Mouse (Mus musculus) regulatory T cell (primary cell): Measurements from ENCODE around the gene Filip1l.

ENCODE experiments used
- in situ Hi-C: fragments of 300-600 bp; cut with MboI, MseI; formaldehyde crosslinking; loops from one replicate; pipeline ENCODE4 v1.15.1; 2025; ENCODE audit warnings: high pct_unique_total_duplicates

Filip1l gene

DNA sequence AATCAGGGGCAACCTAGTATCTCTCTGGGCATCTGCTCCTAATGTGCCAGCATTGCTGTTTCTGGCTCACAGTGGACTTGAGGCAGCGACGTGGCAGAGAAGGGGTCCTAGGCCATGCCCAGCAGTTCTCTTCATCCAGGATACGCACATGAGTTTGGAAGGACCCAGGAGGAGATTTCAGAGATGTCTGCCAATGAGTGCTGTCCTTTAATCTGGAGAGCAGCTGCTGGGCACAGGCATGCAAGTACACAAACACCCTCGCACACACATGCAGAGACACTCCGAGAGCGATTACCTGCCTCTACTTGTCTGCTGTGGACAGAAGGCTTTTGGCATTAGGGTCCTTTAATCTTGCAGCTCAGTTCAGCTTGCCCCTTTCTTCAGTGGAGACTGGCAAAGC lies at the start of gene Filip1l:
TSS of gene Filip1l (plus strand) at position 343 of the 400 bp plus-strand sequence.
- in situ Hi-C loops, result no loop called here

- in situ Hi-C loops, result no loop called here
These were observed 49.2 kb upstream of the Filip1l start for GRCm38 (mm10) chr16:57303716-57304115.

- in situ Hi-C loops, result no loop called here
These were observed 47.4 kb upstream of the Filip1l start for GRCm38 (mm10) chr16:57305463-57305862.

DNA sequence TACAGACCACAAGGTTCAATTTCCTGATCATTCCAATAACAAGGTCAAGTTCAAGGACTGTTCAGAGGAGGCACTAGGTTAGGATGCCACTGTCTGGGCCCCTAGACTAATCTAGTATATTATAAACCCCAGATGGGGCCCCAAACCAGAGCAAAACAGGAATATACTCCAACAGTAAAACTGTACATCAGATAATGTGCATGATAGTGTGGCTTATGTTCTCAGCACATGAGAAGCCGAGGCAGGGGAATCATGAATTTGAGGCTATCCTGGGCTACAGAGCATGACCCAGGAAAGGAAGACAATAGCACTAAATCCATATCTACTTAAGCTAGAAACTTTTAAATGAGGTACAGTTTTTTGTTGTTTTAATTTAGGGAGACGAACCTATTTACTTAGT lies 40.8 kb upstream of the Filip1l start:
- in situ Hi-C loops, result no loop called here

- in situ Hi-C loops, result no loop called here
These were observed 39.4 kb upstream of the Filip1l start for GRCm38 (mm10) chr16:57313487-57313886.

DNA sequence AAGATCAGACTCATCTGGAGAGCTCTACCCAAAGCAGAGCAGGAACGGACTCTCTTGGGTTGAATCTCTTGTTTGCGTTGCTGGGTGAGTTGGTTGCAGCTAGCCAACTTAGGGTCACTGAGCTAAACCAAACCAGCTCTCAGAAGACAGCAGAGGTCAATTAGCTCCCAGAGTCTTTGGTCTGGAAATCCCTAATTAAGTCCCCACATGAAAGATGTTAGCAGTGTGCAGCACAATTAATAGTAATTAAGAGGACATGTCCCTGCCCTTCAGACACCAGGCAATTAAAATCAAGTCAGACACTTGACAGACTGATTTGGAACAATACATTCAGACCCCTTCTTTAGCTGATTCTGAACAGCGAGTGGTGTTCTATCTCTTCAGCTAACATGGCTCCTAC lies 38.7 kb upstream of the Filip1l start:
- in situ Hi-C loops, result no loop called here

DNA sequence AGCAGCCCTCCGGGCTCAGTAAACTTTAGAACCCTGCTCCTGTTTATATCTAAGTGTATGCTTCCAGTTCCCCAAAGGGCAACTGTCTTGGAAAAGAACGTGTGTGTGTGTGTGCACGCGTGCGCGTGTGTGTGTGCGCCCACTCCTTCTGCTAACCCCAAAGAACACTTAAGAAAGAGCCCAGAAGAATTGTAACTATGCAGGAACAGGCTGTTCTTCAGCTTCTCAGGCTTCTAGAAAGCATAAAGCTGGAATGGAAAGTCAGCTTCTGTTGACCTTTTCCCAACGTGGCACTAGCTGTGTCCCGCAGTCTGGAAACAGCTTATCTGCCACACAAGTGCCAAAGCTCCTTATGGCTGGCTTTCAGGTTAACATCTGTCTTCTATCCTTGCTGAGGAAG lies 37.9 kb upstream of the Filip1l start:
- in situ Hi-C loops, result no loop called here

GRCm38 (mm10) chr16:57317127-57317526 lies 35.8 kb upstream of the Filip1l start:
- in situ Hi-C loops, result no loop called here

- in situ Hi-C loops, result no loop called here
These were observed 34.8 kb upstream of the Filip1l start for GRCm38 (mm10) chr16:57317882-57318636.

DNA sequence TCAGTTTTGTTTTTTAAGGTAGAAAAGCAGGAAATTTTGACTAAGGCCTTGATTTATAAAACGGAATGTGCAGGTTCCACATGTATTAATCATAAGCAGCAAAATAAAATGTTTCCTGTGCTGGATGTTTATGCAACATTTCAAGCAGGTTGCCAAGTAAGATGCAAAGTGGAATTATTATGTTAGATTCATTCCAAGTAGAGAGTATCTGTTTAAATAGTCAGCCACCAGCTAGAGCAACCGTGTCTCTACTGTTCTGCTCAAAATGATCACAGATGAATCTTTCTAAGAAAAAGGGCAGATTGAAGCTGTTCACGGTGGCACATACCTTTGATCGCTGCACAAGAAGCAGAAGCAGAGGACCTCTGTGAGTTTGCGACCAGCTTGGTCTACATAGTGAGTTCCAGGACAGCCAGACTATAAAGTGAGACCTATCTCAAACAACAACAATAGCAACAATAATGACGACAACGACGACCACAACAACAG lies 34.2 kb upstream of the Filip1l start:
- in situ Hi-C loops, result no loop called here

DNA sequence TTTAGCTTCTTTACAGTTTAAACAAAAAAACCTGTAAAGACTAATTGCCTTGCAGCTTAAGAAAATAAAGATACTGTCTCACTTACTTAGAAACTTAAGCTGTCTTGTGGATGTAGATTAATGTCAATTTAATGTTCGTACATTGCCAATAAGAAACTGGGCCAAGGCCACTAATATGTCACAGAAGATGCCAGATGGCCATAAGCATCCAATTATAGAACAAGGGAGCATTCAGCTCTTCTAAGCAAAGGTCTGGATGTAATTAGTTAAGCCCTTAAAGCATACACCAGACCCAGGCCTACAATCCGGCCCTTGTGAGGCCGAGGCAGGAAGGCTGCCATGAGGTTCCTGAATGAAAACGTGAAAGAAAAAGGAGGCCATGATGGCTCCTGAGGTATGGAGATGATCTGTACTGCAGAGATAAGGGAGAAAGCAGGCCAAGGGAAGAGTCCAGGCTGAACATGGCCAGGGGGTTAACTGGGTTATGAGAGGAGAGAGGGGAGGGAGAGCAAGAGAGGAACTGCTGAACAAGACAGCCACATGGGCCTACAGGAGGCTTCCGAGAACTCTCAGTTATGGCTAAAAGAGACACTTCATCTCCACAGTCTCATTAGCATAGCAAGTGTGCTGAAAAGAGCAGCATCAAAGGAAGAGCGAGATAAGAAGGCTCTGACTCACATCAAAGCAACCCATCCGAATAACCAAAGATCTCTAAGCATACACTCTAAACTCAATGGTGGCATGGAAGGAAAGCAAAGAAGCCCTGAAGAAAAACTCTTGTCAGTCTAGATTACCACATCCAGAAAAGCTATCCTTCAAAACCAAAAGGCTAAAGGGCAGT lies 33.4 kb upstream of the Filip1l start:
- in situ Hi-C loops, result no loop called here

DNA sequence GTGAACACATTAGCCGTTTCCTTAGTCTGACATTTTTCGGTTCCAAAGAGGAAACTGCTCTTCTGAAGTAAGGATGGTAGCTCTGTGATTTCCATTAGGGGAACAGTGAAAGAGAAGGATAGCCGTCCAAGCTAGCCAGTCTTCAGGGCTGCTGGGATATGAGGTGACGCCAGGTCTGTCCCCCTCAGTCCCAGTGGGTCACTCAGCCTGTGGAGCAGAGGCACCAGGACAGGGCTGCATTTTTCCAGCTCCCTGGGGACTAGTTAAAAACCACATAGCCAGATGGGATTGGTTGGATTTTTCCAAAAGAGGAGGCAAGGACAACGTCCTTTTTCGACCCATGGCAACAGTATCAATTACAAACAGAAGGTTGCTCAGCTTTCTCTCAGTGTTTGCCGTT lies 25.9 kb upstream of the Filip1l start:
- in situ Hi-C loops, result no loop called here

DNA sequence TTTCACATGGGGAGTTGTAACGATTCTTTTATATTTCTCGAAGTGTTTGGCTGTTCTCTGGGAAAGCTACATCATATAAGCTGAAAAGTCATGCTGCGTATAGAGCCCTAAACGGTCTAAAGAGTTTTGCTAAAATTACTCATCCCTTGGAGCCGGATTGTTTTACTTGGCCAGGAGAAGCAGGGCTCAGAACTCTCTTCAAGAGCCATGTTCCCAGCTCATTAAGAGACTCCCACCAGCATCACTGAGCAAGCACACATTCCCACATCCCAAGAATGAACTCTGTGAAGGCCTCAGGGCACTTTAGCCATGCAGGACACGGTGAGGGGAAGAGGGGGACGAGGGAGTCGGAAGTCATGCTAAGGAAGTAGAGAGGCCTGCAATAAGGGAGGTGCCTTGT lies 23.9 kb upstream of the Filip1l start:
- in situ Hi-C loops, result no loop called here

GRCm38 (mm10) chr16:57330111-57330510 lies 22.8 kb upstream of the Filip1l start:
- in situ Hi-C loops, result no loop called here

- in situ Hi-C loops, result no loop called here
These were observed 20.6 kb upstream of the Filip1l start for GRCm38 (mm10) chr16:57332301-57332700.

- in situ Hi-C loops, result no loop called here
These were observed 16.0 kb upstream of the Filip1l start for GRCm38 (mm10) chr16:57336770-57337423.

DNA sequence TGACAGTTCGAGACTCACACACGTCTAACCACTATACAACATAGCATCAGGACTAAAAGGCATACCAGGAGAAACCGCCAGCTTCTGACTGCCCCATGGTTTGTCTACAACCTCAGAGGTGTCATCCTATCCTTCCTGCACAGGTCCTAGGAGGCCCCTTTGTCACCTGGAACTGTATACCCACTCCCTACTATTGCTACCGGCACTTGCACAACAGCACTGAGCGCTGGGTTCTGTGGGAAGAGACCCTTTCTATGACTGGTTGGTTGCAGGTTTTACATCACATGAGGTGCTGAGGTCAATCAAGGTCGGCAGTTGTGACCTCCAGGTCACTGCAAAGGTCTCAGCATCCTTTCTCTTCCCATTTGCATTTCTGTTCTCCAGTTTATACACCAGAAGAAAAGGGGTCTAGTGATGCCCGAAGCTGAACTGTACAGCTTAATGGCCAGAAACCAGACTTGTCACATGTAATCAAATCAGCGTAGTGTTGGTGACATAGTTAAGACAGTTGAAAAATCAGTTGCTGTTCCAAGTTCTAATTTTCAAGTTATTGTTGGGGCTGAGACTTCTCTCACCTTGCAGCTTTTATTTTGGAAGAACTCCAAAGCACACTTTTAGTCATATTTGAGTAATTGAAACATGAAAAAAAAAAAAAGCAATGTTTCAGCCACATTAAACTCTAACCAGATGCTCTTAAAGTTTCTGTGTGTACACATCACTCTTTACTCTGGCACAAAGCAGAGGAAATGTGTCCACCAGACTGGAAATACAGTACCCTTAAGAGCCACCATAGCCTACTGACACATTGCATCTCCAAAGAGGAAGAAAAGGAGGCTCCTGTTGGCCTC lies 12.9 kb upstream of the Filip1l start:
- in situ Hi-C loops, result no loop called here

- in situ Hi-C loops, result no loop called here
These were observed 12.3 kb upstream of the Filip1l start for GRCm38 (mm10) chr16:57340613-57340898.

DNA sequence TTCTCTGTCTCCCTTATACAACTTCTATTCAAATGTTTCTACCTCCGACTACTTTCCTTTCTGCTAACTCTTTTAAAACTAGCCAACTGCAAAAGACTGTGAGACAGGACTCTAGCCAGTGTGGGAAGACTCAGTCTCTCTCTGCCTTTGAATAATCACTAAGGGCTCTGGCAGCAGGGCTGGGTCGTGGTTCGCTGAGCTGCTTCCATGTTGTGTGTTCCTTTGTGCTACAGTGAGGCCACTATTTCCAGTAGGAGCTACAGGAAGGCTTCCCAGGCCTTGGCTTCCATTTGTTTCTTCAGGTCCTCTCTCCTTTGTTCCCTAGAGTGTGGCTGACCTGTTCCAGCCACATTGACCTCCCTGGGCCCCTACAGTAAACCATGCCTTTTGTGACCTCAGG lies 6.6 kb upstream of the Filip1l start:
- in situ Hi-C loops, result no loop called here

DNA sequence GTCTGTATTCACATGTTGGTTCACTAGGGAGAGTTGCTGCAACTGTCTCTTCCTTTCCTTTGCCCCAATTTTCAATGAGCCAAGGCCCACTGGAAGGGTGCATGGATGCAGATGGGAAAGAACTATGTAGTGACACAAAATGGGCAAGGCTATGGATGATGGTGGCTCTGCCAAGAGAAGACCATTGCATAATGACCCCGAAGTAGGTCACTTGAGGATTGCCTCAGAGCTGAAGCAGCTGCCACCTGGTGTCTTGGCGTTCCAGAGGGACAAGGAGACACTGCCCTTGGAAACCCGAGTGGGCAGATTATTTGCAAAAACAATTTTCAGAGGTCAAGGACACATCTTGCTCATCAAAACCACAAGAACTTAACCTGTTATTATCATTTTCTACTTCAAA lies 3.9 kb upstream of the Filip1l start:
- in situ Hi-C loops, result no loop called here

DNA sequence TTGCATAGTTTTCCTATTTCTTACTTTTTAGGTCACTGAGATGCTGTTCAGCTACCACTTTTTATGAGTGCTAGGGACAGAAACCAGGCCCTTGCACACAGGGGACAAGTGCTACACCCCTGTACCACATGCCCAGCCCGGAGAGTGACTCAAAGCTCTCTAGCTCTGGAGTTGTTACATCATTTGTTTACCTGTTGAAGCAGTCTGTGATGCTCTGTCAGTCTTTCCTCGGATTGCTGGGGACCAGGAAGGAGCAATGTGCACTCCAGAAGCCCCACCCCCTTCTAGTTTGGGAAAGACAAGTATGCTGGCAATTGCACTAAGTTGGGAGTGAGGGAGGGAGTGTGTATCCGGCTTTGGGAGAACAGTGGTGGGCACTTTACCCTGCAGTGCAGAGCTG lies 3.2 kb upstream of the Filip1l start:
- in situ Hi-C loops, result no loop called here
